Mouse (Mus musculus) myocyte (in vitro differentiated cells): ENCODE data around the gene Dnajc13. TPM values are rescaled to one million over a fixed set of nuclear protein-coding genes. Genes with fewer than 3 reads are reported as not detected.

Experiments used
- H3K27me3 ChIP-seq: one replicate; pipeline ENCODE4 v1.6.1; 2011; ENCODE audit not compliant: control insufficient read depth, insufficient read depth, insufficient read length
- H3K36me3 ChIP-seq: one replicate; pipeline ENCODE4 v1.6.1; 2011; ENCODE audit not compliant: control insufficient read depth, insufficient read depth
- H3K4me2 ChIP-seq: one replicate; pipeline ENCODE4 v1.6.1; 2011; ENCODE audit warnings: low read depth, control low read depth
- H3K4me3 ChIP-seq: one replicate; pipeline ENCODE4 v1.5.1; 2011; ENCODE audit warnings: mild to moderate bottlenecking, control low read depth, moderate library complexity
- H3K79me2 ChIP-seq: one replicate; pipeline ENCODE4 v1.6.1; 2011; ENCODE audit not compliant: control insufficient read depth, insufficient read depth
- H3ac ChIP-seq: one replicate; pipeline ENCODE4 v1.6.1; 2011; ENCODE audit not compliant: control insufficient read depth, insufficient read length
- CEBPB ChIP-seq: IDR thresholded peaks from 2 replicates; pipeline ENCODE4 v1.6.1; 2011; ENCODE audit warnings: mild to moderate bottlenecking, moderate library complexity; ENCODE audit not compliant: poor library complexity, insufficient read depth, severe bottlenecking
- E2F4 ChIP-seq: IDR thresholded peaks from one replicate; pipeline ENCODE4 v1.6.1; 2011; ENCODE audit warnings: mild to moderate bottlenecking, control low read depth, moderate library complexity; ENCODE audit not compliant: insufficient read depth
- MAX ChIP-seq: IDR thresholded peaks from one replicate; pipeline ENCODE4 v1.6.1; 2011; ENCODE audit warnings: low read depth, mild to moderate bottlenecking, control low read depth
- MYOD1 ChIP-seq, 3 experiments: IDR thresholded peaks; one replicate each; pipeline ENCODE4 v1.6.1; 2011; ENCODE audit warnings: control low read depth in 2 of 3, low read depth in 2 of 3, mild to moderate bottlenecking in 2 of 3, moderate library complexity in 1 of 3; ENCODE audit not compliant: insufficient read length in 2 of 3, control insufficient read depth in 1 of 3
- MYOG ChIP-seq, 3 experiments: IDR thresholded peaks; one replicate each; pipeline ENCODE4 v1.6.1; 2011; ENCODE audit warnings: control low read depth in 2 of 3, low read depth in 2 of 3, mild to moderate bottlenecking in 2 of 3; ENCODE audit not compliant: insufficient read length in 2 of 3, control insufficient read depth in 1 of 3, insufficient read depth in 1 of 3
- POLR2A ChIP-seq: IDR thresholded peaks from one replicate; pipeline ENCODE4 v1.6.1; 2011; ENCODE audit warnings: low read depth, mild to moderate bottlenecking, control low read depth, moderate library complexity; ENCODE audit not compliant: insufficient read length
- POLR2AphosphoS2 ChIP-seq: IDR thresholded peaks from one replicate; pipeline ENCODE4 v1.6.1; 2011; ENCODE audit warnings: low read depth, control low read depth; ENCODE audit not compliant: insufficient read length
- REST ChIP-seq: IDR thresholded peaks from one replicate; pipeline ENCODE4 v1.6.1; 2011; ENCODE audit warnings: mild to moderate bottlenecking, control low read depth, moderate library complexity; ENCODE audit not compliant: insufficient read depth, insufficient read length
- SRF ChIP-seq: IDR thresholded peaks from one replicate; pipeline ENCODE4 v1.6.1; 2011; ENCODE audit warnings: low read depth; ENCODE audit not compliant: control insufficient read depth, insufficient read length
- TCF12 ChIP-seq: IDR thresholded peaks from one replicate; pipeline ENCODE4 v1.6.1; 2011; ENCODE audit warnings: mild to moderate bottlenecking, control low read depth; ENCODE audit not compliant: poor library complexity, insufficient read depth, severe bottlenecking
- TCF3 ChIP-seq: IDR thresholded peaks from one replicate; pipeline ENCODE4 v1.6.1; 2011; ENCODE audit warnings: low read depth, control low read depth; ENCODE audit not compliant: insufficient read length
- USF1 ChIP-seq: IDR thresholded peaks from one replicate; pipeline ENCODE4 v1.6.1; 2011; ENCODE audit warnings: low read depth, mild to moderate bottlenecking, control low read depth, moderate library complexity
- polyA plus RNA-seq: library from polyadenylated mRNA; unstranded; fragments of >200 nt; fragmentation: generic; extraction: Trizol; gene quantifications from one replicate; pipeline ENCODE4 v1.2.1, GENCODE M21; 2012; ENCODE audit warnings: missing spikeins

Gene Dnajc13
- polyA plus RNA-seq, 1 experiment = 14.1 TPM

- no peak overlapping the region for H3ac ChIP-seq
- H3K27me3 ChIP-seq = no peaks in the 10 kb centered on the region
- TF ChIP-seq MAX = no peak
- TF ChIP-seq CEBPB = no peak
- no peak for TF ChIP-seq E2F4
- TF ChIP-seq TCF12 = no peak
- no peak for TF ChIP-seq POLR2AphosphoS2
- H3K36me3 ChIP-seq = no peaks in the 10 kb centered on the region
- no peaks in the 10 kb centered on the region for H3K79me2 ChIP-seq
- no peak overlapping the region for H3K4me2 ChIP-seq
- no peak overlapping the region for H3K4me3 ChIP-seq
Measured at GRCm38 (mm10) chr9:104300569-104300968, 37.8 kb upstream of the Dnajc13 start.

DNA sequence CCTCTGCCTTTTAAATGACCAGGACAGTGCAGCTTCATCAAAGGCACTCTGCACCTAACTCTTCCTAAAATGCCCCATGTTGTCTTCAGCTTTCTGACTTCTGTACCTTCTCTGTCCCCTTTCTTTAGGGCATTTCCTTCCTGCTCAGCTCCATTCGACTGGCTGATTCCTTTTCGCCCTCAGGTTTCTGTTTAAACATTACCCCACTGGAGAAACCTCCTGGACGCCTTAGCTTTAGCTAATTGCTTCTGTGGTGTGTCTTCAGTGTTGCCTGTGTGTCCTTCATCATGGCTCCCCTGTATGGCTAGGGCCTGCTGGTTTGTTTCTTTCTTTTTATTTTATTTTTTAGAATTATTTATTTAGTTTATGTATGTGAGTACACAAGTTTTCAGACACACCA is 34.3 kb upstream of the Dnajc13 start:
- Histone ChIP-seq H3K36me3 (no peaks in the 10 kb centered on the region), H3K27me3 (no peaks in the 10 kb centered on the region), H3K79me2 (no peaks in the 10 kb centered on the region), H3K4me2 (no peak overlapping the region), H3ac (no peak overlapping the region), H3K4me3 (no peak overlapping the region)
- no peak for TF ChIP-seq USF1
- no peak for TF ChIP-seq E2F4
- TF ChIP-seq POLR2A = no peak
- no peak for TF ChIP-seq TCF12
- TF ChIP-seq TCF3 = no peak
- no peak for TF ChIP-seq REST
- TF ChIP-seq POLR2AphosphoS2 = no peak
- no peak for TF ChIP-seq MYOG (IDR thresholded peaks at IDR 0.05; ENCODE audit: control insufficient read depth in 1 of 3, insufficient read depth in 1 of 3, insufficient read length in 2 of 3, low read depth in 2 of 3)
- TF ChIP-seq SRF = no peak
- no peak for TF ChIP-seq MAX
- TF ChIP-seq CEBPB = no peak
- no peak for TF ChIP-seq MYOD1 (IDR thresholded peaks at IDR 0.05; ENCODE audit: control insufficient read depth in 1 of 3, insufficient read length in 2 of 3, low read depth in 2 of 3)

GRCm38 (mm10) chr9:104284934-104285333 is 22.2 kb upstream of the Dnajc13 start:
- no peak overlapping the region for H3K4me3 ChIP-seq
- no peak for TF ChIP-seq CEBPB
- no peak for TF ChIP-seq SRF
- no peak for TF ChIP-seq USF1
- TF ChIP-seq REST = no peak
- no peak for TF ChIP-seq TCF3
- TF ChIP-seq E2F4 = no peak
- TF ChIP-seq MAX = no peak
- TF ChIP-seq POLR2A = no peak
- no peak for TF ChIP-seq MYOD1 (IDR thresholded peaks at IDR 0.05; ENCODE audit: control insufficient read depth in 1 of 3, insufficient read length in 2 of 3, low read depth in 2 of 3)
- H3K4me2 ChIP-seq = no peak overlapping the region
- no peak overlapping the region for H3ac ChIP-seq
- no peaks in the 10 kb centered on the region for H3K27me3 ChIP-seq
- H3K79me2 ChIP-seq = no peaks in the 10 kb centered on the region
- H3K36me3 ChIP-seq = no peaks in the 10 kb centered on the region

DNA sequence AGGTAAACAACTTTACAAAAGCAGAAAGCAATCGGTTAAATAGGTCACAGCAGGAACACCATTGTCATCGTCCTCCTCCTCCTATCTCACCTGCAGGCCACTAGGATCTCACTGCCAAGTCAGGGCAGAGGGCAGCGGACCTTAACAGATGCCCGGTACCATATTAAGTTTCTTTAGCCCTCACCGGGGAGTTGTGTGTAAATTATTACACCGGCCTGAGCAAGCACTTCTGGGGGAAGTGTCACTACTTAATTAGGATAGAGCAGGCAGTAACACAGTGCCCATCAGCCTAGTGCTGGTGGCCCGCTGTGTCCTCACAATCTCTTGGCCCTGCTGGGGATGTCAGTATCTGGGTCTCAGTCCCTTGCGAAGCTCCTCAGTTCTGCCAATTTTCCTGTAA is 19.8 kb upstream of the Dnajc13 start:
- Histone ChIP-seq H3K27me3 (no peaks in the 10 kb centered on the region), H3ac (no peak overlapping the region)
- TF ChIP-seq MAX = no peak
- TF ChIP-seq CEBPB = no peak

DNA sequence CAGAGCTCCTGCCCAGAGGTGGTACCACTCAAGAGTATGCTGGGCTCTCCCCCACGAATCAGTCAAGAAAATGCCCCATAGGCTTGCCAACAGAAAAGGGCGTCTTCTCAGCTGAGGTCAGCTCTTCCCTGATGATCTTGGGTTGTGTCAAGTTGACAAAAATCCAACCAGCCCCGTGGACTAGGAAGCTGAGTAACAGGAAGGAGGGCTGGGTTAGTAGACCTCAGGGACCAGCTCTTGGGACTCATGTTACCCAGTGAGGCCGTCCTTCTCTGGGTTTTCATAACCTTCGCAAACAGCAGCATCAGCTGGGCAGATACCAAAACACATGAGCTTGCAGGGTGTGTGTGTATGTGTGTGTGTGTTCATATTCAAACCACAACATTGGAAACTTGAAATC is 19.0 kb upstream of the Dnajc13 start:
- H3K36me3 ChIP-seq = no peaks in the 10 kb centered on the region
- no peak overlapping the region for H3K4me2 ChIP-seq
- no peak overlapping the region for H3K4me3 ChIP-seq
- H3K27me3 ChIP-seq = no peaks in the 10 kb centered on the region
- no peaks in the 10 kb centered on the region for H3K79me2 ChIP-seq
- H3ac ChIP-seq = no peak overlapping the region
- no peak for TF ChIP-seq MYOD1 (IDR thresholded peaks at IDR 0.05; ENCODE audit: control insufficient read depth in 1 of 3, insufficient read length in 2 of 3, low read depth in 2 of 3)
- TF ChIP-seq MAX = no peak
- TF ChIP-seq TCF3 = no peak
- TF ChIP-seq E2F4 = no peak
- no peak for TF ChIP-seq POLR2A
- no peak for TF ChIP-seq POLR2AphosphoS2
- TF ChIP-seq MYOG (IDR thresholded peaks at IDR 0.05; ENCODE audit: control insufficient read depth in 1 of 3, insufficient read depth in 1 of 3, insufficient read length in 2 of 3, low read depth in 2 of 3) = no peak
- no peak for TF ChIP-seq REST

More for the DNA sequence above, 19.8 kb upstream of the Dnajc13 start:
- Histone ChIP-seq H3K4me3 (no peak overlapping the region), H3K36me3 (no peaks in the 10 kb centered on the region), H3K4me2 (no peak overlapping the region), H3K79me2 (no peaks in the 10 kb centered on the region)

DNA sequence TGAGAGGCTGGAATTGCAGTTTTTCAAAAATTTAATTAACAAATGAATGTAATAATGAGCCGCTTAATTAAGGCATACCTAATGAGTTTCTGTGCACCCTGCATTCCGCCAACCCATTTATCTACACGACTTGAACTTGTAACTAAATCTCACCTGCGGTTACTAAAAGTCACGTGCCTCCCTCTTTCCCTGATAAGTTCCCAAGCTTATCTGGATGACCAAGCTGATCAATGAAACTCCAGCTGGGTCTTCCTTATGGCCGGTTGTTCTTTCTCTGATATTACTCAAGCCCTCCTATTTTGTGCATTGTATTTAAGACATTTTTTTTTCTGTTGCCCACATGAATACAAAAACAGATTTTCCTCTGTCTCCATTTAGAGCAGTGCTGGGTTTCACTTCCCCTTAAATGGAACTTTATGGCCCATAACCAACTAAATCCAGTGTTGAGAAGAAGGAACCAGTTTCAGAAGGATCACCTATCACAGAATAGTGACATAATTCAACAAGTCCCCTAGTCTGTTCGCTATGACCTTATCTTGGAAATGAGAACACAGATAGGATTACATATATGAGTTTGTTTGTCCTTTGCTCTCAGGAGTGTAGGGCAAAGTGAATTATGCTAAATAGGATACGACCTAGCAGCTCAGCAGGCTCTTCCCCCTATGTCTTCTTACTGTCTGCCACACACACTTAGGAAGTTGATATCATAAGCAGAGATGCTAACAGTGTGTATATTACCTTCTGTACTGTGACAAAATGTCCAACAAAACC is 18.2 kb upstream of the Dnajc13 start:
- no peak for TF ChIP-seq SRF
- no peak for TF ChIP-seq TCF3
- TF ChIP-seq MAX = no peak
- no peak for TF ChIP-seq POLR2AphosphoS2
- TF ChIP-seq MYOD1 (IDR thresholded peaks at IDR 0.05; ENCODE audit: control insufficient read depth in 1 of 3, insufficient read length in 2 of 3, low read depth in 2 of 3) = no peak
- TF ChIP-seq MYOG (IDR thresholded peaks at IDR 0.05; ENCODE audit: control insufficient read depth in 1 of 3, insufficient read depth in 1 of 3, insufficient read length in 2 of 3, low read depth in 2 of 3) = no peak
- no peak for TF ChIP-seq USF1
- no peak for TF ChIP-seq TCF12
- no peak for TF ChIP-seq E2F4
- TF ChIP-seq REST = no peak
- no peak for TF ChIP-seq CEBPB
- no peak for TF ChIP-seq POLR2A
- Histone ChIP-seq H3K4me2 (no peak overlapping the region), H3ac (no peak overlapping the region), H3K4me3 (no peak overlapping the region), H3K27me3 (no peaks in the 10 kb centered on the region), H3K36me3 (no peaks in the 10 kb centered on the region), H3K79me2 (no peaks in the 10 kb centered on the region)
